Mouse (Mus musculus): ENCODE measurements around the gene Plekhg3.

DNA sequence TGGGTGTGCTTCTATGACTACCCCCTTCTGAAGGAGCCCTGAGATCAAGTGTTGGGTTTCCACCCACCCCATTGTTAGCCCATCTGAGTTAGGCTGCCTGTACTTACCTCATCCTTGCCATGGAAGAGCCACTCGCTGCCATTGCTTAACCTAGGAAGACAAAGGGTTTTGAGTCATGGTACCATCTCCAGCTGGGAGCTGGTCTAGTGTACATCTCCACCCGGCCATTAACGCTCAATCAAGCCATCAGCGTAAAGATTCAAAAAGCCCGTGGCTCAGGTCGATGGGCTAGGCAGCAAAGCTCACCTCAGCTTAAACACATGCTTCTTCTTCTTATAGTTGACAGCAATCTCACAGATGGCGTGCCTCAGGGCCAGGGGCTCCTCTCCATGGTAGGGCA is 52.8 kb downstream of the Plekhg3 start:
- TF ChIP-seq CTCF (IDR thresholded peaks at IDR 0.05) (no peak), EP300 (IDR thresholded peaks at IDR 0.05) (no peak)
